Mouse (Mus musculus) MEL (cell line): ENCODE data around the gene Spag7. TPM values are rescaled to one million over a fixed set of nuclear protein-coding genes. Genes with fewer than 3 reads are reported as not detected.

Source experiments
- DNase-seq: peaks from one replicate; pipeline ENCODE4 v3.0.0; 2011; ENCODE audit warnings: low read depth, low spot score
- H3K27ac ChIP-seq: 2 replicates; pipeline ENCODE4 v1.5.1; 2012; ENCODE audit warnings: low read depth, mild to moderate bottlenecking, control low read depth, low read length, moderate library complexity; ENCODE audit not compliant: control insufficient read depth
- H3K27me3 ChIP-seq, 2 experiments: fragments of 150-350 bp in 1 of 2; sonication (generic) in 1 of 2; 2 replicates each; pipeline ENCODE4 v1.6.1; 2012; ENCODE audit warnings: low read length in 2 of 2, mild to moderate bottlenecking in 2 of 2, improper control_type of control experiment in 1 of 2, moderate library complexity in 1 of 2; ENCODE audit not compliant: insufficient read depth in 2 of 2, control insufficient read depth in 1 of 2
- H3K36me3 ChIP-seq, 2 experiments: 2 replicates each; pipeline ENCODE4 v1.6.1; 2012 to 2014; ENCODE audit warnings: low read length in 2 of 2, improper control_type of control experiment in 1 of 2, inconsistent platforms in 1 of 2, mild to moderate bottlenecking in 1 of 2; ENCODE audit not compliant: insufficient read depth in 2 of 2, control insufficient read depth in 1 of 2
- H3K4me1 ChIP-seq, 2 experiments: fragments of 150-350 bp in 1 of 2; sonication (generic) in 1 of 2; 2 replicates each; pipeline ENCODE4 v1.6.1; 2012; ENCODE audit warnings: low read length in 2 of 2, improper control_type of control experiment in 1 of 2, mild to moderate bottlenecking in 1 of 2; ENCODE audit not compliant: insufficient read depth in 2 of 2, control insufficient read depth in 1 of 2
- H3K4me3 ChIP-seq, 2 experiments: fragments of 150-350 bp in 1 of 2; sonication (generic) in 1 of 2; 2 replicates each; pipeline ENCODE4 v1.5.1; 2012; ENCODE audit warnings: low read depth in 2 of 2, low read length in 2 of 2, mild to moderate bottlenecking in 2 of 2, moderate library complexity in 2 of 2, control low read depth in 1 of 2, improper control_type of control experiment in 1 of 2; ENCODE audit not compliant: control insufficient read depth in 1 of 2, insufficient read depth in 1 of 2
- H3K79me2 ChIP-seq: 2 replicates; pipeline ENCODE4 v1.6.1; 2012; ENCODE audit warnings: mild to moderate bottlenecking, low read length, moderate library complexity; ENCODE audit not compliant: control insufficient read depth, poor library complexity, insufficient read depth
- H3K9ac ChIP-seq: 2 replicates; pipeline ENCODE4 v1.6.1; 2012; ENCODE audit warnings: low read depth, mild to moderate bottlenecking, control low read depth, low read length, moderate library complexity; ENCODE audit not compliant: control insufficient read depth, poor library complexity, severe bottlenecking
- H3K9me3 ChIP-seq: fragments of 150-350 bp; sonication (generic); replicated peaks from 2 replicates; pipeline ENCODE4 v1.6.1; 2012; ENCODE audit warnings: mild to moderate bottlenecking, low read length, improper control_type of control experiment, moderate library complexity; ENCODE audit not compliant: insufficient read depth
- BHLHE40 ChIP-seq: IDR thresholded peaks from 2 replicates; pipeline ENCODE4 v1.6.1; 2012; ENCODE audit warnings: low read depth, mild to moderate bottlenecking, inconsistent platforms, low read length, improper control_type of control experiment, borderline replicate concordance
- CHD2 ChIP-seq: IDR thresholded peaks from 2 replicates; pipeline ENCODE4 v1.6.1; 2011; ENCODE audit warnings: low read length, improper control_type of control experiment
- CTCF ChIP-seq, 3 experiments: IDR thresholded peaks in 2 of 3; conservative IDR thresholded peaks in 1 of 3; 2 replicates each; pipeline ENCODE4 v1.5.1; 2011 to 2012; ENCODE audit warnings: low read length in 3 of 3, low read depth in 2 of 3, mild to moderate bottlenecking in 2 of 3, improper control_type of control experiment in 1 of 3, inconsistent platforms in 1 of 3, mixed read lengths in 1 of 3, moderate library complexity in 1 of 3; ENCODE audit not compliant: control insufficient read depth in 1 of 3, insufficient read depth in 1 of 3, poor library complexity in 1 of 3, severe bottlenecking in 1 of 3
- ETS1 ChIP-seq: IDR thresholded peaks from 2 replicates; pipeline ENCODE4 v1.6.1; 2012; ENCODE audit warnings: low read depth, mild to moderate bottlenecking, inconsistent platforms, low read length, improper control_type of control experiment, moderate library complexity
- GABPA ChIP-seq: IDR thresholded peaks from 2 replicates; pipeline ENCODE4 v1.6.1; 2012; ENCODE audit warnings: low read depth, mild to moderate bottlenecking, inconsistent platforms, low read length, improper control_type of control experiment, moderate library complexity
- GATA1 ChIP-seq: IDR thresholded peaks from 2 replicates; pipeline ENCODE4 v1.6.1; 2011; ENCODE audit warnings: low read depth, low read length, improper control_type of control experiment
- HCFC1 ChIP-seq: IDR thresholded peaks from 2 replicates; pipeline ENCODE4 v1.6.1; 2012; ENCODE audit warnings: low read depth, mild to moderate bottlenecking, inconsistent platforms, low read length, improper control_type of control experiment, moderate library complexity
- JUND ChIP-seq: IDR thresholded peaks from 2 replicates; pipeline ENCODE4 v1.6.1; 2011; ENCODE audit warnings: low read depth, mild to moderate bottlenecking, improper control_type of control experiment, low read length
- KAT2A ChIP-seq: conservative IDR thresholded peaks from 2 replicates; pipeline ENCODE4 v1.6.1; 2012; ENCODE audit warnings: low read depth, low read length, improper control_type of control experiment, inconsistent platforms
- MAFK ChIP-seq: IDR thresholded peaks from 2 replicates; pipeline ENCODE4 v1.6.1; 2011; ENCODE audit warnings: low read depth, mild to moderate bottlenecking, low read length, improper control_type of control experiment, borderline replicate concordance
- MAZ ChIP-seq: IDR thresholded peaks from 2 replicates; pipeline ENCODE4 v1.6.1; 2012; ENCODE audit warnings: low read depth, mild to moderate bottlenecking, inconsistent platforms, low read length, improper control_type of control experiment
- MEF2A ChIP-seq: IDR thresholded peaks from 2 replicates; pipeline ENCODE4 v1.6.1; 2014; ENCODE audit warnings: low read depth, mild to moderate bottlenecking, inconsistent platforms, low read length, improper control_type of control experiment; ENCODE audit not compliant: poor library complexity, insufficient replicate concordance, severe bottlenecking; ENCODE audit errors: extremely low read depth
- MXI1 ChIP-seq: IDR thresholded peaks from 2 replicates; pipeline ENCODE4 v1.6.1; 2011; ENCODE audit warnings: mild to moderate bottlenecking, low read depth, low read length, improper control_type of control experiment
- MYC ChIP-seq: IDR thresholded peaks from 2 replicates; pipeline ENCODE4 v1.6.1; 2011; ENCODE audit warnings: low read depth, mild to moderate bottlenecking, low read length, improper control_type of control experiment, moderate library complexity
- NELFE ChIP-seq: IDR thresholded peaks from 2 replicates; pipeline ENCODE4 v1.6.1; 2011; ENCODE audit warnings: low read depth, low read length, improper control_type of control experiment
- NRF1 ChIP-seq: IDR thresholded peaks from 2 replicates; pipeline ENCODE4 v1.6.1; 2014; ENCODE audit warnings: low read depth, mild to moderate bottlenecking, inconsistent platforms, low read length, improper control_type of control experiment, moderate library complexity; ENCODE audit not compliant: poor library complexity, insufficient read depth, severe bottlenecking
- POLR2A ChIP-seq, 2 experiments: IDR thresholded peaks; 2 replicates each; pipeline ENCODE4 v1.6.1; 2011 to 2012; ENCODE audit warnings: low read length in 2 of 2, mild to moderate bottlenecking in 2 of 2, control low read depth in 1 of 2, improper control_type of control experiment in 1 of 2, low read depth in 1 of 2, moderate library complexity in 1 of 2; ENCODE audit not compliant: control insufficient read depth in 1 of 2, insufficient read depth in 1 of 2, poor library complexity in 1 of 2
- POLR2AphosphoS2 ChIP-seq: IDR thresholded peaks from 2 replicates; pipeline ENCODE4 v1.6.1; 2011; ENCODE audit warnings: low read length, improper control_type of control experiment
- RAD21 ChIP-seq: IDR thresholded peaks from 2 replicates; pipeline ENCODE4 v1.6.1; 2011; ENCODE audit warnings: mild to moderate bottlenecking, low read depth, low read length, improper control_type of control experiment
- RCOR1 ChIP-seq: IDR thresholded peaks from 2 replicates; pipeline ENCODE4 v1.6.1; 2012; ENCODE audit warnings: low read depth, mild to moderate bottlenecking, inconsistent platforms, low read length, improper control_type of control experiment
- SIN3A ChIP-seq: IDR thresholded peaks from 2 replicates; pipeline ENCODE4 v1.6.1; 2012; ENCODE audit warnings: low read length, improper control_type of control experiment, inconsistent platforms
- SMC3 ChIP-seq: IDR thresholded peaks from 2 replicates; pipeline ENCODE4 v1.6.1; 2011; ENCODE audit warnings: low read depth, low read length, improper control_type of control experiment
- TAL1 ChIP-seq: IDR thresholded peaks from 2 replicates; pipeline ENCODE4 v1.6.1; 2012; ENCODE audit warnings: mild to moderate bottlenecking, inconsistent platforms, low read length, moderate library complexity, mixed read lengths
- TBP ChIP-seq: IDR thresholded peaks from 2 replicates; pipeline ENCODE4 v1.8.0; 2011; ENCODE audit warnings: low read depth, low read length, improper control_type of control experiment
- TCF12 ChIP-seq: IDR thresholded peaks from 2 replicates; pipeline ENCODE4 v1.6.1; 2014; ENCODE audit warnings: low read depth, mild to moderate bottlenecking, inconsistent platforms, low read length, improper control_type of control experiment, moderate library complexity
- UBTF ChIP-seq: IDR thresholded peaks from 2 replicates; pipeline ENCODE4 v1.6.1; 2012; ENCODE audit warnings: low read depth, mild to moderate bottlenecking, inconsistent platforms, low read length, improper control_type of control experiment, moderate library complexity, borderline replicate concordance; ENCODE audit not compliant: insufficient read depth
- USF1 ChIP-seq: IDR thresholded peaks from 2 replicates; pipeline ENCODE4 v1.6.1; 2014; ENCODE audit warnings: low read depth, mild to moderate bottlenecking, inconsistent platforms, low read length, improper control_type of control experiment, moderate library complexity
- USF2 ChIP-seq, 2 experiments: IDR thresholded peaks; 2 replicates each; pipeline ENCODE4 v1.6.1; 2011 to 2012; ENCODE audit warnings: improper control_type of control experiment in 2 of 2, low read length in 2 of 2, borderline replicate concordance in 1 of 2, inconsistent platforms in 1 of 2, low read depth in 1 of 2, mild to moderate bottlenecking in 1 of 2; ENCODE audit not compliant: insufficient read depth in 1 of 2
- ZKSCAN1 ChIP-seq: IDR thresholded peaks from 2 replicates; pipeline ENCODE4 v1.6.1; 2012; ENCODE audit warnings: low read depth, mild to moderate bottlenecking, inconsistent platforms, low read length, improper control_type of control experiment, moderate library complexity
- ZMIZ1 ChIP-seq: IDR thresholded peaks from 2 replicates; pipeline ENCODE4 v1.6.1; 2012; ENCODE audit warnings: low read depth, mild to moderate bottlenecking, inconsistent platforms, low read length, improper control_type of control experiment, moderate library complexity
- ZNF384 ChIP-seq: IDR thresholded peaks from 2 replicates; pipeline ENCODE4 v1.6.1; 2012; ENCODE audit warnings: low read depth, mild to moderate bottlenecking, inconsistent platforms, low read length, improper control_type of control experiment
- polyA plus RNA-seq, 2 experiments: library from polyadenylated mRNA; stranded (reverse) in 1 of 2; unstranded in 1 of 2; fragments of >175 nt in 1 of 2; fragments of >200 nt in 1 of 2; gene quantifications; 2 replicates each; pipeline versions ENCODE4 v1.2.1 to v1.2.4; 2012; ENCODE audit warnings: low replicate concordance in 2 of 2, low read depth in 1 of 2; ENCODE audit not compliant: insufficient read length in 2 of 2, insufficient read depth in 1 of 2, missing spikeins in 1 of 2
- total RNA-seq: library from RNA; depleted of rRNA; stranded (reverse); fragments of 300-350 nt; gene quantifications from 2 replicates; pipeline ENCODE4 v1.2.3, GENCODE M21; 2012

Gene Spag7
- total and polyA plus RNA-seq, 3 experiments = 76.4 to 99.6 TPM; not detected in 1

DNA sequence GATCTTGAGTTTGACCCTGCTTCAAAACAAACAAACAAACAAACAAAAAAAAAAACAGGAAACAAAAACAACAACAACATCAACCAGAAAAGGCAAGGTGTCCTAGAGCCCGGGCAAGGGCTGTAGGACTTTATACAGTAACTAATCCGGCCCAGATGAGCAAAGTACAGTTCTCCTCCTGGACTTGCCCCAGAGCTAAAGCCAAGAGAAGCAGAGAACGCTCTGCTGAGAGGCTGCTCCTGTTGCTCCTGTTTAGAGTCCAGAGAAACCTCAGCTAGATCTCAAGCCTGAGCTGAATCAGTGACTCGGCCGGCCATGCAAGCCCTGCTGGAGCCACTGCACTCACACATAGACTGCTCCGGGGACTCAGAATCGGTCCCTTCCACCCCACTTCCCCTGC lies 39.1 kb downstream of the Spag7 start:
- Histone ChIP-seq H3K27me3 (no peaks in the 10 kb centered on the region), H3K36me3 (peaks cover 0 to 2% of the 10 kb centered on the region in 2 experiments; a peak in 1 of 4 replicates), H3K4me1 (peaks cover 0 to 8% of the 10 kb centered on the region in 2 experiments; a peak in 2 of 4 replicates), H3K9me3 (no peaks in the 10 kb centered on the region), H3K79me2 (no peaks in the 10 kb centered on the region), H3K4me3 (peak overlapping the region; percentile 34 to 39; a peak in 3 of 4 replicates), H3K27ac (no peak overlapping the region), H3K9ac (peak overlapping the region; percentile 63)
- TF ChIP-seq SMC3 (0 out of 2 replicates have a peak, but pooled peaks have one; percentile 19), USF1 (no peak)
- peak; percentile 67 for DNase-seq

DNA sequence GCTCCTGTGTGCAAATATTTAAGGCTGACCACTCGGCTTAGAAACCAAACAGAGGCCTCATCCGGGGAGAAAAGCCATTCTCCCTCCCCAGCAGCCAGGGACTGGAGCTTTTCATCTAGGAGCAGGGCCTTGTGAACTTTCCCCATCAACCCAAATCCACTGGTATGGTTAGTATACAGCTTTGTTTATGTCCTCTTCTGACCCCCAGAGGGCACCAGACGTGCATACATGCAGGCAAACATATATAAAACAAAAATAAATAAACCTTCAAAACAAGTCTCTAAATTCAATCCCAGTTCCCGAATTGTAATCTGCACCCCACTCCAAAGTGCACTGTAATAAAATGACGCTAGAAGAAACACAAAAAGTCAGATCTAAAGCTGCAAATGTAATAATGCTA lies 39.7 kb downstream of the Spag7 start:
- Histone ChIP-seq H3K4me1 (peaks cover 0 to 8% of the 10 kb centered on the region in 2 experiments; a peak in 2 of 4 replicates), H3K9ac (no peak overlapping the region)
- no peak for TF ChIP-seq ETS1
- TF ChIP-seq MAFK = no peak
- TF ChIP-seq GABPA = no peak
- no peak for TF ChIP-seq UBTF
- TF ChIP-seq CHD2 = no peak
- TF ChIP-seq USF2 (IDR thresholded peaks at IDR 0.05; ENCODE audit: borderline replicate concordance in 1 of 2, insufficient read depth in 1 of 2, low read depth in 1 of 2, low read length in 2 of 2) = no peak
- TF ChIP-seq SMC3 = peak; percentile 99
- TF ChIP-seq CTCF (IDR thresholded peaks at IDR 0.05 in 2 of 3, conservative IDR thresholded peaks at IDR 0.05 in 1 of 3; ENCODE audit: control insufficient read depth in 1 of 3, insufficient read depth in 1 of 3, low read depth in 2 of 3, low read length in 3 of 3, poor library complexity in 1 of 3, severe bottlenecking in 1 of 3) = peak; percentile 48 to 94 (median 51)
- no peak for TF ChIP-seq POLR2AphosphoS2
- TF ChIP-seq TBP = no peak
- no peak for TF ChIP-seq NRF1
- no peak for TF ChIP-seq ZKSCAN1
- no peak for TF ChIP-seq RCOR1
- peak; percentile 94 for TF ChIP-seq RAD21
- no peak for TF ChIP-seq NELFE
- no peak for TF ChIP-seq JUND
- no peak for TF ChIP-seq USF1
- peak; percentile 64 for TF ChIP-seq SIN3A
- no peak for TF ChIP-seq POLR2A (IDR thresholded peaks at IDR 0.05; ENCODE audit: control insufficient read depth in 1 of 2, insufficient read depth in 1 of 2, low read depth in 1 of 2, low read length in 2 of 2, poor library complexity in 1 of 2)
- TF ChIP-seq MEF2A = no peak
- no peak for TF ChIP-seq TAL1
- TF ChIP-seq KAT2A = no peak
- no peak; the same call in 1 of the 2 replicates for TF ChIP-seq HCFC1
- TF ChIP-seq MYC = 0 out of 2 replicates have a peak, but pooled peaks have one; percentile 43
- no peak for TF ChIP-seq TCF12
- TF ChIP-seq MXI1 = no peak
- no peak for TF ChIP-seq ZMIZ1
- no peak for TF ChIP-seq GATA1
- no peak for TF ChIP-seq MAZ
- no peak for TF ChIP-seq BHLHE40
- 0 out of 2 replicates have a peak, but pooled peaks have one; percentile 45 for TF ChIP-seq ZNF384

More for the DNA sequence above, 39.7 kb downstream of the Spag7 start:
- H3K27ac ChIP-seq = no peak overlapping the region
- H3K36me3 ChIP-seq = peaks cover 0 to 2% of the 10 kb centered on the region in 2 experiments; a peak in 1 of 4 replicates
- no peaks in the 10 kb centered on the region for H3K27me3 ChIP-seq
- peak overlapping the region in 1 of 2 experiments; percentile 34; a peak in 1 of 4 replicates for H3K4me3 ChIP-seq
- no peaks in the 10 kb centered on the region for H3K79me2 ChIP-seq
- peak; percentile 87 for DNase-seq
- H3K9me3 ChIP-seq = no peaks in the 10 kb centered on the region
